Mouse (Mus musculus) left cerebral cortex, adult 11 months (tissue): Measurements from ENCODE around the gene Mapk14.
"Not testable (repeated sequence)": the region's sequence is repeated elsewhere in the genome, so short reads cannot be mapped to it uniquely, and the experiment has no call there.

Experiments
- DNase-seq: peaks from one replicate; pipeline ENCODE4 v3.0.0; 2022; ENCODE audit warnings: low spot score

The Mapk14 gene

DNA sequence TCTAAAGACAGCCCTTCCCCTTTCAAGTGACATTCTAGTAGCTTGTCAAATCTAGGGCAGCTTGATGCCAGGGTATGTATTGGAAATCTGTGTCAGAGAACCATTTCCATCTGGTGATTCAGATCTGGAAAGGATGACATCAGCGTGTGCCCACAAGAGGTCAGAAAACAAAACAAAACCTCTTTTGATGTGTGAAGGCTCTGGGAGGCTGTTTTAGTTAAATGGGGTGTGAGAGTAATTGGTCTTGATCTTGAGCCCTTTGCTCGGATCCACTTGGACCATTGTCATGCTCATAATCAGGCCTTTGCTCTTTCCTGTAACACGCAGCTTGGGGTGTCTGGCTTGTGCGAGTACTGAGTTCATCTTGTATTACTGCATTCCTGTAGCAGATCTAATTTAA is 7.1 kb downstream of the Mapk14 start:
- no peak for DNase-seq

DNA sequence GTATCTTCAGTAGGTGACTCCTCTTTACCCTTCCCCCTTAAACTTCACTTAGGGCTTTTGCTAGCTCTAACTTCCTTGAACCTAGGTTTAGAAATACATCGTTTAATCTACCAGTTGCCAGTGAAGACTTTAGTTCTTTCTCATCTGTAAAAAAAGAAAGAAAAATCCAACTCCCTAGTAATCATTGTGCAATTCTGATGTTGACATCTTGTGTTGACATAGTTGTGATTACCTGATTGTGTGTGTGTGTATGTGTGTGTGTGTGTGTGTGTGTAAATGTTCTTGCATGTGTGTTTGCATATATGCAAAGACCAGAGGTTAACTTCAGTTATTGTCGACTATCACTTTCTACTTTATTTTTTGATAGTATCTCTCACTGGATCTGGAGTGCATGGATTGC is 7.5 kb downstream of the Mapk14 start:
- no peak for DNase-seq

DNA sequence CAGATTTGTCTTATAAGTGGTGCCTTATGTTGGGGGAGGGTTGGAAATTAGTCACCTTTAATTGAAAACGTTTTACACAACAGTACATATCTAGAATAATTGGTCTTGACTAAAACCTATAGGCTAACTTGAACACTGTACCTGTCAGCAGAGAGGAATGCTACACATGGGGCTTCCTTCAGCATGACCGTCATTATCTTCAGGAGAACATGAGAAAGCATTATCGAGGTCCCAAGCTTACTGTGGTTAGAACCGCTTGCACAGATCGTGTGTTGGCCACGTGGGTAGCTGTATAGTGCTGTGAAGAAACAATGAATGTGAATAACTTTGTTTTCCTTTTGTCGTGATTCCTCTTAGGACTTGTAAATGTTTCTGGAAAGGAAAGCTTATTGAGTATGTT is 8.7 kb downstream of the Mapk14 start:
- no peak for DNase-seq

DNA sequence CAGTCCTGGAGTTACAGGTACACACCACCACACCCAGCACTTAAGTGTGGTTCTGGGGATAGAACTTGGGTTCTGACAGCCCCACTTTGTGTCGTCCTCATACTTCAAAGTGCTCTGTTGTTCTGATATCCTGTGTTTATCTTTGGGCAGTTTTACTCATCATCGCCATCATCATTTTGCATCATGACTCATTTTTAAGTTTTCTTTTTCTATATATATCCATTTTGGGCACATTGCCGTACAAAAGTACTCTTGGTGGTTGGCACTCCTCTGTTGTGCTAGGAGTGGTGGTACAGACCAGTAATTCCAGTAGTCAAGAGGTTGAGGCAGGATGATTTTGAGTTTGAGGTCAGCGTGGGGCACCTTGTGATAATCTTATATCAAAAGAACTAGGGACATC is 10.0 kb downstream of the Mapk14 start:
- DNase-seq = no peak

DNA sequence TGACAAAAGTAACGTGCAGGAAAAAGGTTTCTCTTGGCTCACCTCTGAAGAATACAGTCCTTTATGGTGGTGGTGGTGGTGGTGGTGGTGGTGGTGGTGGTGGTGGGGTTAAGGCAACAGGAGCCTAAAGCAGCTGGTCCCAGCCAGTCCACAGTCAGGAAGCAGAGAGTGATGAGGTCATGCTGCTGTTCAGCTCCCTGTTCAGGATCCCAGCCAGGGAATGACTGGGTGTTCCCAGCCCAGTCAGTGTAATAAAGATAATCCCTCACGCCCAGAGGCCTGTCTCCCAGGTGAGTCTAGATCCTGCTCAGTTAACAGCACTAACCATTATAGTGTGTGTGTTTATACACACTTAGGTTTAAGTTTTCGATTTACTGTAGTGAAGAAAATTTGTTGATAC is 10.6 kb downstream of the Mapk14 start:
- DNase-seq = no peak

DNA sequence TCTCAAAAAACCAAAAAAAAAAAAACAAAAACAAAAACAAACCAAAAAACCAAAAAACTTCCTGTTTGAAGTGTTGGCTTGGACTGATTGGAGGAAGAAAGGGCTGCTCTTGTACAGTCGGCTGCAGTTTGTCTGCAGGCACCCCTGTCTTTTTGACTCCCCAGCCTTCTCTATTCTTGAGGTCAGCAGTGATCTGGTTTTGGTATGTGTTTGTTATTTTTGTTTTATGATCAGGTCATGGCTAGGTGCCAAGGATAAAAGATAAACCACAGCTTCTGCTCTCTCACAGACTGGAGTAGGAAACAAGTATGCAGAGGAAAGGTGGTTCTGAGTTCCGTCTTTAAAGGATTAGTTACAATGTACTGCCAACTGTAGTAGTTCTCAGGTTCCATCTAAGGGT is 11.5 kb downstream of the Mapk14 start:
- no peak for DNase-seq

DNA sequence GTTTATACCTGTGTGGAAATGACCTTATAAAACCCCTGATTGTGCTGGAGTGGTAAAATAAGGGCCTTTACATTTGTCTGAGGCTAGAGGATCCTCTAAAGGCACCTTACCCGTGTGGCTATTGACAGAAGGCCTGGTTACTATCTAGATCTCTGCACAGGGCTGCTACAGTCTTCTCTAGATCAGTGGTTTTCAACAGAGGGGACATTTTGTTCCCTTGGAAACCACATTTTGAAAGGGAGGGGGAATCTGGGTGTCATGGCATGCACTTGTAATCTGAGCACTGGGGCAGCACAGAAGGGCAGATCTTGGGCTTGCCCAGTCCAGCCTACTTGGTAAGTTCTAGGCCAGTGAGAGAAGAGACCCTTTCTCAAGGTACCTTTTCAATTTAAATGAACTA is 15.6 kb downstream of the Mapk14 start:
- no peak for DNase-seq

DNA sequence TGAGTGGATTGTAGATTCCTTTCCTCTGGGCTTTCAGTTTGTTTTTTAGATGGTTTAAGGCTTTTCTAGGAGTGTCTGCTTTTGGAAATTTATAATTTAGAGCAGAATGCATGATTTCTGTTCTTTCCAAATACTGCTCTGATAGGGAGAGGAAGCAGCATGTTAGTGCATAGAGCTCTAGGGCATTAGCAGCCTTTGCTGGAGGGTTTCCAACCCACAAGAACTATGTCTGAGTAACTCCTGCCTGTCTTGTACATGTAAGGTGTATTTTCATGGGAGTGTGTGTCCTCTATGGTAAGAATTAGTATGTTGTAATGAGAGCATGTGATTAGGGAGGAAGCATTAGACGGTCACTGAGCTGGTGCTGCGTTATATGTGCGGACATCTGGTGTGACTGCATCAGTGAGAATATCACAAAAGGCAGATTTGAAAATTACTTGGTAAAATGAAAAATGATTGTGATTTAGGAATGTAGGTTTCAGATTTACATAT is 16.1 kb downstream of the Mapk14 start:
- no peak for DNase-seq

DNA sequence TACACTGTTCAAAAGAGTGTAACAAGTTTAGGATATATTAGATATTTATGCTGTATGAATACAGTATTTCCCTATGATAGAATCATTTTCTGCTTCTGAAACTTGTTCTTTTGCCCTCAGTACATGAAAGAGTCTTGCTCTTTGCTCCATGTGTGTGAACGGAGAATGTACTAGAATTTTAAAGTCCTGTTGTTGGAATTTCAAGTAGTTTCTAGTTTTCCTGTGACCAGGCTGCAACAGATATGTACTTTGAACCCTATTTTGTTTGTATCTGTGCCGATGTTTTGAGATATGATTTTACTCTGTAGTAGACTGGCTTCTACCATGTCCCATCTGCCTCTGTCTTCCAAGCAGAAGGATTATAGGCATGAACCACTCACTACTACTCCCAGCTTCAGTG is 16.7 kb downstream of the Mapk14 start:
- DNase-seq = no peak

DNA sequence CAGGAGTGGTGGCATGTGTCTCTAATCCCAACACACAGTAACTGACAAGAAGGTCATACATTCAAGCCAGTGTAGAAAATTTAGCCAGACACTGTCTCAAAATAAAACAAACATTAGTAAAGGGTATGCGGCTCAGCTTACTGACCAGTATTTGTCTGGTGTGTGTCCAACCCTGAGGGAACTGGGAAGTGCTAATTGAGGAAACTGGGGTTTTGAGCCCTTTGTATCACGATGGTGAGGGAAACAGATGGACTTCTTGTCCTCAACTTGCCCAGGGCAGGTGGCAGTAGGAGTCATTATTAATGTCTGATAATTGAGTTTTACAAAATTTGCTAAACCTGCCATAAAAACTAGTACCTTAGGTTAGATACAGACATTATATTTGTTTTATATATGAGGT is 17.9 kb downstream of the Mapk14 start:
- no peak for DNase-seq

DNA sequence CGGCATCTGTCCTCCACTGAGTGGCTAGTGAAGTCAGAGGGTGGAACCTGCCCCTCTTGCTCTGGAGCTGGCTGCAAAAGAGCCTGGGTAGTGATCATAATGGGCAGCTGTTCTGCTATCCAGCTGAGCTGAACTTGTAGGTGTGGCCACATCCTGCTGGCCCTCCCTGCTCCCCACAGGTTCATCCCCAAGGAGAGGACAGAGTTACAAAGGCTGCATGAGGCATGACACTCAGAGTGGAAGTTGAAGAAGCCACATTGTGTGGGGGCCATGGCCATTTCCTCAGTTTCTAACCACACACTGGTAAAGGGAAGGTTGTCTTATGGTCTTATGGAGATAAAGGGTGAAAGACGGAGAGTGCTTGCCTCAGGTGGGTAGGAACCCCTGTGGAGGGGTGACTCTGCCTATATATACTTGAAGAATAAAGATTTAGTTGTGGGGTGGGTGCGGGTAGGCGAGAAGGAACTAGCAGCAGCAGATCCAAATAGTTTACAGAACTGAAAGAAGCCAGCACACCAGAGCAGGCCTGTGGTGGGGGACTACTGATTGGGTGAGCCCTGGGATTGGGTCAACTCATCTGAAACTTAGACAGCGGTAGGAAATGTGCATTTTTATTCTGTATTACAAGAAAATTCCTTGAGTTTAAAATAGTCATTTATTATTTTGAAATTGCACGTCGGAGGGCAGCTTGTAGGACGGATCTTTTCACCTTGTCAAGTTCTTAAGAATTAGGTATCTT is 18.6 kb downstream of the Mapk14 start:
- no peak for DNase-seq

DNA sequence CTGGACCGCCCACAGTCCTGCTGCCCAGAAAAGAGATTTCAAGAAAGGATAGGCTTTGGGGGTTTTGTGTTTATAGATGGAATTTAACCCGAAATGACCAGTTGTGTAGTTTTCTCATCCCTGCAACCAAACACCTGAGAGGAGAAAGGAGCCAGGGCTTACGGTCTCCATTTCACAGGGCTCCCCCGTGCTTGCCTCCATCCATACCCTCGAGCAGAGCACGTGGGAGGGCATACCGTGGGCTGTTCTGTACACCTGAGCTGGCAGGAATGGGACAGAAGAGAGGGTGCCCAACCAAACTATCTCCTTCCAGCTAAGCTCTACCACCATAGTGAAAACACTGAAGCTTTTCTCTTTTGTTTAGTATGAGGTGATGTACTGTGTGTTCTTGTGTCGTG is 19.2 kb downstream of the Mapk14 start:
- DNase-seq = no peak

DNA sequence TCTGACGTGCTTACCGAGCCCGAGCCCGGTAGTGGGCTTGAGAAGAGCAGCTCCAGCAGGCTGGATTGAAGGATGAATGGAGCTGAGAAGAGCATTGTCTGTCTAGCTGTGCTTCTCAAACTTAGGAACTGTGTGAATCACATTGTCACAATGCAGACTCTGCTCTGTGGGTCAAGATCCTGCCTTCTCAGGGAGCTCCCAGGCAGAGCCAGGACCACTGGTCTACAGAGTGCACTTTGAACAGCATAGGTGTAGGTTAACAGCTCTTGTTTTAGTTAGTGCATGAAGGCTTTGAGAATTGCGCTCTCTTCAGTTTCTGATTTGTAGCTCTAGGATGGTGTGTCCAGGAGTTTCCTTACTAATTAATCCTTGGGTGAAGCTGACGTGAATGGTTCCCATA is 20.1 kb downstream of the Mapk14 start:
- no peak for DNase-seq

DNA sequence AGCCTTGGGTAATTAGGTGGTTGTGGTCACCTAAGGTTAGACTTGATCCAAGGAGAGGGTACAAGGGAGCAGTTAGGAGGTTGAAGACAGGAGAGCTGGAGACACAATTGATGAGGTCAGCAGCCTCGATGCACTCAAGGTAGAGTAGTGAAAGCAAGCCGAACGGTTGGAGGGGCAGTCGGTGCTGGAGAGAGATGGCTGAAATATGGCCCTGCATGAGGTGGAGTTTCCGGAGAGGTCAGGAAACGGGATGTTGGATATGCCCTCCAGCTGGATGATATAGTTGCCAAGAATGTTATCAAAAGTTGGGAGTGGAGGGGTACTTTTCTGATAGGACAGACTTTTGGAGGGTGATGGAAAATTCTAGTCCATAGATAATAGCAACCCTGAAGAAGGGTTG is 21.2 kb downstream of the Mapk14 start:
- no peak for DNase-seq

DNA sequence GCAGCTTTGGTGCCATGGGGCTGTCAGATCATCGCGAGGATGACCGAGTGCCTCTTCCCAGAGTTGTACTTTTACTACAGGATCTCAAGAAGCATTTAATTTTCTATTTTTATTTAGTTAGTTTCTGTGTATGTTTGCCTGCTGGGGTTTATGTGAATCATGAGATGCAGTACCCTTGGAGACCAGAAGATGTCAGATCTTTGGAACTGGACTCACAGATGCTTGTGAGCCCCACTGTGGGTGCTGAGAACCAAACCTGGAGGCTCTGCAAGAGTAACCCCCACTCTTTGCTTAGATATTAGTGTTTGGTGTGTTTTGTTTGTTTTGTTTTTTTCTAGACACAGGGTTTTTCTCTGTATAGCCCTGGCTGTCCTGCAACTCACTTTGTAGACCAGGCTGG is 22.9 kb downstream of the Mapk14 start:
- DNase-seq = no peak

DNA sequence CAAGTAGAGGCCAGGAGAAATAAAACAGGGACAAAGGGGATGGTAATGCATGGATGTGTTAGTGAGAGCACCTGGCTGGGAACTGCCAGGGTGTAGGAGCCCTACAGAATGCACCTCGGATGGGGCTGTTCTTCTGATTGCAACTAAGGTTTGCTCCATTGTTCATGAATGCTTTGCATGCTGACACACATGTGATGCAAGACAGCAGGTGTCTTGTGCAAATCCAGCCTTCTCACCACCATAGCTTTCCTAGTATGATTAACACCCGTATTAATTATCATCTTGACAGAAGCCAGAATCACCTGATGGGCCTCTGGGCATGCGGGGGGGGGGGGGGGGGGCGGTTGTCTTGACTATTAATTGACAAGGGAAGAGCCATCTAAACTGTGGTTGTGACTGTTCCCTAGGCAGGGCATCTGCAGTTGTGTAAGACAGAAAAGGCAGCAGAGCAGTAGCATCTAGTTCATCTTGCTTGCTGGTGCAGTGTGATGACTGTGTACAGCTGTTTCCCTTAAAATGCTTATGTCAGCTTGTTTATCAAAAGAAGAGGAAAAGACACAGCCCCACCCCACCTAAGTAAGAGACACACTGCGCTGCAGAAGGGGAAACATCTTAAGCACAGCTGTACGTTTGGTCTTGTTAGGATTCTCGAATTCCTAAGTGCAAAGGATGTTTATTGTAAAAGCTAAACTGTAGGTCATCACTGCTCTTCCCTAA is 24.9 kb downstream of the Mapk14 start:
- DNase-seq = no peak

DNA sequence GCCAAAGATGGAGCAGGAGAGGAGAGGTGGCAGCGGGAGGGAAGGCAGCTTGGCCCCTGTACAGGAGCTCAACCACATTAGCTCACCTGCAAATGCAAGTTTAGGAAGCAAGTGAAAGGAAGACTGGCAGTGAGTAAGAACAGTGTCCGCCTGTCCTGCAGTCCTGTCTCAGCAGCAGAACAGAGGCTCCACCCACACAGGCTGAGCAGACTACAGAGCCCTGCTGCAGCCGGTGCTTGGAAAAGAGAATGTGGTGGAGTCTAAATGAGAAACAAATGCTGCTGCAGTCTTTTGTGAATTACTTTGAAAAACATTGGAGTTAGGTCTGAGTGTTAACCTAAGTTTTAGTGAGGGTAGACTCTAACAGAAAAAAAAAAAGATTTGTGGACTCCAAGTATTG is 26.4 kb downstream of the Mapk14 start:
- DNase-seq = no peak

DNA sequence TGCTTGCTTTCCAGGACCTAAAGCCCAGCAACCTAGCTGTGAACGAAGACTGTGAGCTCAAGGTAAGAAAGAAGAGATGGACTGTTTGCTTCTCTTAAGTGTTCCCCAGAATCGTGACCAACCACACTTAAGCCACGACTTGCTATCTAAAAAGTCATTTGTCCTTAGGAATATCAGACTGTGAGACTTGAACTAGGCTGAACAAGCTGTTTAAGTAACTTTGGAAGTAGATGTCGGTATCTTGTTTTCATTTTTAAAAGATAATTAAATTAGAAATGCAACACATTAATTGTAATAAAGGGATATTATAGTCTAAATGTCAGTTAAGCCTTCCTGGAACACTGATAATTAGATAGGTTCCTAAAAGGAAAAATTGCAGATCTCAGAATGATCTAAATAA is 34.7 kb downstream of the Mapk14 start, which contains the start of gene AC170998.1:
Gene AC170998.1, plus strand, starts transcription at position 301 of the 400 bp plus-strand sequence.
- DNase-seq = no peak

DNA sequence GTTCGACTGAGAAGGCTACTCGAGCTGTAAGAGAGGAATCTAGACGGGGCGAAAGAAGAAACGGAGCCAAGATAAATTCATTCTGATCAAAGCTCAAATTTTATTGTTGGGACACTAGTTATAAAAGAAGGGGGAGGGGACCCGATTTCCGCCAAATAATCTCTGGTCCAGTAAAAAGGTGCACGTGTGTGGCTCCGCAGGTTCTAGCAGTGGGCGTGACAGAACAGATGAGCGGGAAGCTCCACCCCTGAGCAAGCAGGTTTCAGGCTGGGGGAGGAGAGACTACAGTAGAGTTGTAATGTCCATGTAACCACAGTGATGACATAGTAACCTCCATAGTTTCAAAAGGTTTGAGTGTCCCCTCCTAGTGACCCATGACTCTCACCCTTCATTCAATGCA is 36.4 kb downstream of the Mapk14 start:
- DNase-seq = not testable (repeated sequence)

DNA sequence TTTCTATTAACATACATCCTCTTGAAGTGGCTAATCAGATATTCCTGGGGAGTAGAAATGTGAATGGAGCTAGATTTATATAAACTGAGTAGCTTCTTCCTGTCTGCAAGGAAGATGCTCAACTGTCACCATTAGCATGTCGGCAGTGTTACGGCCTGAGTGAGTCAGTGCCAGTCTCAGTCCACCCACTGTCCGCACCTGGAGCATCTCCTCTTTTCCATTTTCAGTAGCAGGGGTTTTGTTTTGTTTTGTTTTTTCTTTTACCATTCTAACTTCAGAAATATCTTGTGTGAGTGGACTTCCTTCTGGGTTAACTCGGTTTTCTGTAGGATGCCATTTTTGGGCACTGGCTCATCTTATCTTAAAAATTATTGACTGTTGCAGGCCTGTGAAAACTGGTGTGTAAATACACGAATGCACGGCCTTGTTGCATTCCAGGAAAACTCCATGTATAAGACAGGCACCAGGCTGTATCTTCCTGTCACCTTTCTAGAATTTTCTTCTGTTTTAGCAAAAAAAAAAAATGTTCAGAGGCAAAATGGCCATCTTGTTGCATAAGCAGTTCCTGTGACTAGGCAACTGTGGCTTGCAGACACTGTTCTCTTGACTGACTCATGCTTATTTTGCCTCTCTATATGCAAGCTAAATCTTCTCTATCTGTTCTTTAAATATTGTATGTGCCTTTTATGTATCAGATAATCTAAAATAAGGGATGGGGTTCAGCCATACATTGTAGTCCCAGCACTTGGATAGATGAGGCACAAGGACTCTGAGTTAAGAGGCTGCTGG is 44.4 kb downstream of the Mapk14 start:
- no peak for DNase-seq

DNA sequence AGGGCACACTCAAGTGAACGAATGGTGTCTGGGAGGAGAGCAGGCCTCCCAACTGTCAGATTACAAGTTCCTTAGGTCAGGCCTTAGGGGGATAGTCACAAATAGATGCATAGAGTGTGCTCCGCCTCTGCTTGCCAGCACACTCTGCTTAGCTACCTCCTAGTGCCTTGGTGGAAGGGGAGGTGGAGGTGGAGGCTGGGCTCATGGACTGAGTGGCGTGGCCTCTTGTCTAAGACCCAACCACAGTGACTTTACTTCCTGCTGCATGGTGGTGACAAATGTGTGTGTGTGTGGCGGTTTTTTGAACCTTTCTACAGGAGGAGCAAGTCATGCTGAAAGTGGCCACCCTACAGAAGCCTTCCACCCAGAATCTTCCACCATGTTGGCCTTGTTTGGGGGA is 45.4 kb downstream of the Mapk14 start:
- DNase-seq = no peak

DNA sequence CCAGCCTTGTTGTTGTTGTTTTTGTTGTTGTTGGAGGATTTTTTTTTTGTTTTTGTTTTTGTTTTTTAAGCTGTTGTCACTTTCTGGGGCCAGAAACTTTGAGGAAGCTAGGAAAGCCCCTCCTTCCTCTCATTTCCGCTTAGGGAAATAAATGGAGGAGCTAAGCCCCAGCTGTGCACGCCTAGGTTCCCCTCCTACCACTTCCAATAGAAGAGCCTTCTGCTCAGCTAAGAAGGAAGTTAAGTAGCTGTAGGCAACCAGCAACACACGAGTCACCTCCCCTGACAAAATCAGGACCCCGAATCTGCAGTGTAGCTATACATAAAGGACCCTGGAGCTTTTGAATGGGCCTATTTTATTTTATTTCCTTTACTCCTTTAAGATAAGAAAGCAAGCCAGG is 46.8 kb downstream of the Mapk14 start:
- DNase-seq = no peak

DNA sequence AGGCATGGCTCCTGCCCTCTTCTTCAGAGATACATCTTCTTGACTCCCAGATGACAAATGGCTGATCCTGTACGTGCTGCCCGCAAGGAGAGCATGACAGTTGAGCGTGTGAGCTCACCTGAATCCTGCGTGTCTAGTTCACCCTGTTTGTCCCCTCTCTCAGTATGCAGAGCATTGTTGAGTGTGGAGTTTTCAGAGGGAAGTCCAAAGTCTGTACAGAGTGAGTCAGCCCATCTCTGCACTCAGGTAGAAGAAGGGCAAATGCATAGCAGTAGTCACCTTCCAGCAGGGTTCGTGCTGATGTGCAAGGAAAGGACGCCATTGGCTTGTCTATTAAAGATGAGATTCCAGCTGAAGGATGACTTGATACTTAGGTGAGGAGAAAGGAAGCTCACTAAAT is 48.1 kb downstream of the Mapk14 start:
- DNase-seq = no peak
